Mouse (Mus musculus): ENCODE results near the gene Pars2. TPM values are rescaled to one million over a fixed set of nuclear protein-coding genes. Genes with fewer than 3 reads are reported as not detected.

The Pars2 gene
- total RNA-seq (2021): 1 to 10 TPM; 6.2 to 6.4 TPM

DNA sequence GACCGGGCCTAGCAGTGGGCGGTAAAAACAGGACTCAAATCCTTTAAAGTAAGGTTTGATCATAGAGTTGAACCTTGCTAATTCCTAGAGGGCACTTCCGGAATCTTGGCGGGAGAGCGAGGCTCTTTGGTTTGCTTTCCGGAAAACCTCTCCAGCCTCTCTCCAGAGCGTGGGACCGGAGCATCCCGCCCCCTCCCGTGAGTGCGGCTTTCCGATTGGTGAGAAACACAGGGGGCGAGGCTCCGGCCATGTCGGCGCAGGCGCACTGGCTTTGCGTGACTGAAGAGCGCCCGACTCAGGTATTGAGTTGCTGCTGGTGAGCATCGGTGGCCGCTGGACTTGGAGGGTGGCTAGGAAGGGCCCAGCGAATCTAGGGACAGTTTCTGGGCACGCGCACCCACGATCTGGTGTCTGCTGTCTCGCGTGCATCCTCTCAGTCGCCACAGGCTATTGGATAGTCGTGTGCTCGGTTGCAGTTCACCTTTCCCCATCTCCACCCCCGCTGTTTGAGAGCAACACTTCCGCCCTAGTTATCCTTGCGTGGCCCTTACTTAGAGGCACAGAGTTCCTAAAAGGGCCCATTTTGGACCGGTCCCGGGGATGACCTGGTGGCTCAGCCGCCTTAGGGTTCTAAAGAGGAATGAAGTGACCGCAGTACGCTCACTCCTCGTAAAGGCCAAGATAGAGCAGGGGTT, at the start of gene Pars2:
Gene Pars2, plus strand, starts transcription at position 237 of the 695 bp plus-strand sequence.
- peak; percentile 86 to 93 for DNase-seq (ENCODE audit: extremely low spot score in 1 of 2, low spot score in 1 of 2)

DNA sequence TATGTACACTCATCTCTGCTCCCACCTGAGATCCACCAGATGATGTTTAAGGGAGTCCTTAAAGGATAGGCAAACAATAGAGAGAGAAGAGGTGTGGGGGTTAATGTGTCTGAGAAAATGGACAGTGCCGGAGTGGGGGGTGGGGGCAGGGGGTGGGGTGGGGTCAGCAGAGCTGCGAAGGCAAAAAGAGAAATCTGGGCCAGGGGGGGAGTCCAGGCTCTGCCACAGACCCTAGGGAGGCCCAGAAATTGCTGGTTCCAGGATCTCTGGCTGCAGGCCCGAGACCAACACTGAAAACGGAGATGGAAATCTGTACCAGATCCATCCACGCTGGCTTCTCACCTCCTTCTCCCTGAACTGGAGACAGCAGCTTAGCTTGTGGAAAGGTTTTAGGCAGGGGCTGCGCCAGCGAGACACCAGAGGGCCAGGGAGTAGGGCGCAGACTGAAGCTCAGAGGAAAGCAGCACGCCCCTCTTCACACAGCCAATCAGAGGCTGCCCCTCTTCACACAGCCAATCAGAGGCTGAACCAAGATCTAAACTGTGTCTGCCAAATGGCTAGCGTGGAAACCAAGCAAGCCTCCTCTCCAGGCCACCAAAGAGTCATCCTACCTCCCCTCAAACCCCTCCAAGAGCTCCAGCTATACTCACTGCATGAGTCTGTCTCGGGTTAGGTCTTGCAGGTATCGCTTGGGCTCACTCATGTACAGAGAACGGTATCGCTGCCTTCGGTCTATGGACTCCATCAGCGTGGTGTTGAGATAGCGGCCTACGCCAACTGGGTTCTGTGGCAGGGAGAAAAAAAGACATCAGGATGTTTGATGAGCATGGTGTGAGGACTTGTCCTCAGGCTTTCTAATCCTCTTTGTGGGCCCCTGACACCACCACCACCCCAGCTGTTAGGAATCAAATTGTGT, 44.0 kb upstream of the Pars2 start:
- no peak for DNase-seq (ENCODE audit: extremely low spot score in 1 of 2, low spot score in 1 of 2)

DNA sequence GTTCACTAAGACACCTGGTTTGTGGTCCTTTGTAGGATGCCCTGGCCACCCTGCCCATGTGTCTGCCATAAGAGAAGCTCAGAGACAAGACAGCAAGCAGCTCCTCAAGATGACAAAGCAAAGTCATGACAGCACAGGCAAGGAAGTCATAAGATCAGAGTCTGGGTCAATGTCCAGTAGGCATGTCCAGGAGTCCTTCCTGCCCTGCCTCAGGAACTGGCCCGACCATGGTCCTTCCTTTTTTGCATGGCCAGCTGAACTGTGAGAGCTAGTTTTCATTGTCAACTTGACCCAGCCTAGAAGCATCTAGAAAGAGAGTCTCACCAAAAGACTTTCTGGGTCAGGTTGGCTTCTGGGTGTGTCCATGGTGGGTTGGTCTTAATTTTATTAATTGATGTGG, 43.0 kb upstream of the Pars2 start:
- DNase-seq (ENCODE audit: extremely low spot score in 1 of 2, low spot score in 1 of 2): no peak

DNA sequence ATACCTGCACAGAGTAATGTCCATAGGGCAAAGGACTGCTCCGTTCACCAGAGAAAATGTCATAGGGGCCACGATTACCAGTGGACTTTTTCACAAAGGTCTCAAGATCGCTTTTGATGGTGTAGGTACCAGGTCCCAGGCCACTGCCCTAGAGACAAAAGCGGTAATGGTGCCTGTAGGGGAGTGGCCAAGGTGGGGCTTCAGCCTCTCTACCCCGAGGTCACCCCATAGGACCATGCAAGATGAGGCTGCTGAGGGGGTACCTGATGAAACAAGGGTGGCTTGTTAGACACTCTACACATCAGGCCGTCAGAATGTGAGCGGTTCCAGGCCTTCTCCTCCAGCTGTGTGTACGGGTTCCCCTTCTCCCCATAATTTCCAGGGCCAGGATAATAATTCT, 37.8 kb upstream of the Pars2 start:
- DNase-seq (ENCODE audit: extremely low spot score in 1 of 2, low spot score in 1 of 2): no peak

DNA sequence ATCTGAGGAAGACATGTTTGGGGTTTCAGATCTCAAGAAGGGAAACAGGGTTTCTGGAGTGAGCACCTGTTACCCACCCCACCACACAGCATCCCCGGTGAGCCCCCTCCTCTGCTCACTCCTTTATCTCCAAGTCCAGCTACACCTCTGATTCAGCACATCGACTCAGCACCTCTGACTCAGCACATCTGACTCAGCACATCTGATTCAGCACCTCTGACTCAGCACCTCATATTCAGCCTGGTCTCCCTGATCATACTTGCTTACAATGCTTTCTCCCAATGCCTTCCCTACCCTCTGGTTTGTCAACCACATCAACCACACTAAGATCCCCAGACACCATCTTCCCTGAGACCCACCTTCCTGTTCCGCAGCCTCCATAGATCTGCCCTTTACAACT, 37.3 kb upstream of the Pars2 start:
- DNase-seq (ENCODE audit: extremely low spot score in 1 of 2, low spot score in 1 of 2): no peak

DNA sequence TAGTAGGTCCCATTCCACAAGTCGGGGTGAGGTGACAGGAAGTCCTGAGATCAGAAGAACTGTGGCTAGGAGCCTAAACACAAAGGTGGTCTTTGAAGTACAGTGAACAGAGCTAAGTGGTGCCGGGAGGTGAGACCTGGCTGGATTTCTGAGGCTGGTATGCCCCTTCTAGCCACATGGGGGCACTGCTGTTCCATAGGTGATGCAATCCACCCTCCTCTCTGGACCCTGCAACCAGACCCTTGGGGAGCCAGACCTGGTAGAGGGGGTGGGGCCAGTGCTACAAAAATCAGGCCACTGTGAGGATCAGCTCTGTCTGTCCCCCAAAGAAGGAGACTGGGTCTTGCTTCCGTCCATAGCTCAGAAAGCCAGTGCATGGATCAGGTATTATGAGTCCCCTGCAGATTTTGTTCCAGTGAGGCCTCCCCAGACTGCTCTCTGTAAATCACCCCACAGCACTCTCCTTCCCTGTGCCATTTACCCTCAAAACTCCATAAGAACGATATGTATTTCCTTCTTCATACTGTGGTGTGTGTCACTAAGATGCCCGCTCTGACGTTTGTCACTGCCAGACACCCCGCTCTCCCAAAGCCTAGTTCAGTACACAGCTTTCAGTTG, 36.6 kb upstream of the Pars2 start:
- DNase-seq (ENCODE audit: extremely low spot score in 1 of 2, low spot score in 1 of 2): peak; percentile 78 to 83

DNA sequence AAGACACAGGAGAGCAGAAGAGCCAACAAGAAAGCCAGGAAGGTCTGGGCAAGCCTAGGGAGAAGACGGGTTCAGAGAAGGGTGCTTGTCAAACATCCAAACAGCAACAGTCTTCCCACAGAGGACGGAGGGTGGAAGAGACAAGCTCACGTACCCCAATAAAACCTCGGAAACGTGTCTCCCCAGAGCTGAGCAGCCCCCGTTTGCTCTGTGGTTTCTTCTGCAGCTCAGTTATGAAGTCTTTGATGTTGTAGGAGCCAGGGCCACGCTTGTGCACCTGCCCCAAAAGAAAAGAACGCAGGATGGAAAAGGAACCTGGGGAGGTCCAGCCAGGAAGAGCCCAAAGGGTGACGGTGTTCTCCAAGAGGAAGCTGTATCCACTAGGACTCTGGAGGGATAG, 36.0 kb upstream of the Pars2 start:
- DNase-seq (ENCODE audit: extremely low spot score in 1 of 2, low spot score in 1 of 2): no peak

DNA sequence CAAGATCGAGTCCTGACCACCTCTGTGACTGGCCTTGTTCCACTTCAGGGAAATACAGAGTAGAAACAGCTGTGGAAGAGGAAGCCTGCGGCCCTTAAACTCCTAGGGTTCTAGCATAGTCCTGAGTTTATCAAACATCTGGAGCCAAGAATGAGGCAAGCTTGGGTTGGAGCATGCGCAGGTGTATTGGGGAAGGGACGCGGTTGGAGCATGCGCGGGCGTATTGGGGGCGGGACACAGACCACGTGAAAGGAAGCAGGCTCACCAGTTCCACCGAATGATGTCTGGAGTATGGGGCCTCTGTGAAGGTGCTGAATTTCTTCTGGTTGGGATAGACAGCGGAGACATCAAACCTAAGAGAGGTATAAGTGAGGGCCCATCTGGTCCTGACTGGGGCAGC, 35.2 kb upstream of the Pars2 start:
- DNase-seq (ENCODE audit: extremely low spot score in 1 of 2, low spot score in 1 of 2): no peak

DNA sequence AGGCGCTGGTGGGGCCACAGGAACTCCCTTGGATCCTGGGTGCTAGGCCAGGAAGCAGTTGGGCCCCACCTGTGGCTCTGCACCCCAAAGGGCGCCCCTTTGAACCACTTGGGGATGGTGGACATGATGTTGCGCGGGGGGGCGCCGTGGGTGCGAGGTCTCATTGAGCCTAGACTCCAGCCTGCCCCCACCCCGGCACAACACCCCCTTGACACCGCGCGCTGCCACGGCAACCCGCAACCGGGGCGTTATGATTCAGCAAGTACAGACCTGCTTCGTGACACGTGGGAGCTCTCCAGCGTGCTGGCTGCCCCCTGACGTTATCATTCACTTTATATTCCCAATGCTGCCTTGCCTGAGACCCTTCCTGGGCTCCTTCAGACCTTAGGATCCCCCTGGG, 33.8 kb upstream of the Pars2 start, which contains the start of gene Lexm:
Gene Lexm, minus strand, starts transcription at position 186 of the 400 bp plus-strand sequence.
- DNase-seq (ENCODE audit: extremely low spot score in 1 of 2, low spot score in 1 of 2): no peak

DNA sequence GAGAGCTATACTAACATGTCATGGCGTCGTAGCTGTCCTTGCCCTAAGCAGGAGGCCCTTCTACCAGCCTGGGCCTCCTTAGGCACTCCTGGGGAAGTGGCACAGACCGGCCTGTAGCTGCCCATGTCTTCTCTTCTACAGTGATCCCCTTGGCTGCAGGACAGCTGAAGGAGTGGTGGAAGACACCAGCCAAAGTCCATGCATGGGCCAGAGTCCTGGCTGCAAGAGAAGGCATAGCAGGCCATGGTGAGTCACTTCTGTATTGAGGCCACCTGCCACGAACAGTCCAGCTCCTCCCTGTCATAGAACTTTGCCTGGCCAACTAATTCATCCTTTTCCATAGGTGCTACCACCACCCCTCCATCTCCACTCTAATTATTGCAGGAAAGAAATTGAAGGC, 32.0 kb upstream of the Pars2 start:
- no peak for DNase-seq (ENCODE audit: extremely low spot score in 1 of 2, low spot score in 1 of 2)

DNA sequence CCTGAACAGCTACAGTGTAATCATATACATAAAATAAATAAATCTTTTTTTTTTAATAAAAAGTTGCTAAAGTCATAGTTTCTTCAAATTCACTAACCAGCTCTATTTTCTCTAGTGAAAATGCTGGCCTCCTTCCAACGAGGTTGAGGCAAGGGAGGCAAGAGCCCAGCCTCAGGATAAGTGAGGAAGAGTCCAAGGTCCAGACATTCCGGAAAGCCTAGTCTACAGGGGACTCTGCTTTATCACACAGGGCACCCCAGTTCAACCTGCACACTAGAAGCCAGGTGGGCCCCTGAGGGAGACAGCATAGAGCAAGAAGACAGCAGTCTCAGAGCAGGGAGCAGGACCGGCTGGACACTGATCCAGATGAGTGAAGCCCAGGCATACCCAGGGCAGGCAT, 29.4 kb upstream of the Pars2 start:
- DNase-seq (ENCODE audit: extremely low spot score in 1 of 2, low spot score in 1 of 2): no peak

DNA sequence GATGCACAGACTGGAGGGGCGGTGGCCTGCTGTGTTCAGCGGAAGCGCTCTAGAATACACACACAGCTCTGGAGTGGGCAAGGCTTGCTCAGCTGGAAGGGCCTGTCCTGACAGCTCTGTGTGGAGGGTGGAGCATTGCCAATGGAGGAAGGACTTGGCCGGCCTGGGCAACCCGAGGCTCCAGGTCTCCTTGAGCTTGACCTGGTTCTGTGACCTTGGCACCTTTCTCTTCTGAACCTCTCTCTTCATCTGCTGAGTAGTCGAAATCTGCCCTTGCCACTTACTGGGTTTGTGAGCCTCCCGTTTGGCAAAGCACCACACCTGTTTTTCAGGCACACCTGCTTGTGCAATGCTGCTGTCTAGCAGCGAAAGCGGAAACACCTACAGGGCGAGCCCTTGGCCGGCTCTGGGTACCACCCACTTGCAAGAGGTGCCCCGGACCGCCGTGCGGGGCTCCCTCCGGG, 28.8 kb upstream of the Pars2 start, which contains the start of gene Ttc22:
Gene Ttc22, plus strand, starts transcription at position 403 of the 464 bp plus-strand sequence.
- DNase-seq (ENCODE audit: extremely low spot score in 1 of 2, low spot score in 1 of 2): no peak

DNA sequence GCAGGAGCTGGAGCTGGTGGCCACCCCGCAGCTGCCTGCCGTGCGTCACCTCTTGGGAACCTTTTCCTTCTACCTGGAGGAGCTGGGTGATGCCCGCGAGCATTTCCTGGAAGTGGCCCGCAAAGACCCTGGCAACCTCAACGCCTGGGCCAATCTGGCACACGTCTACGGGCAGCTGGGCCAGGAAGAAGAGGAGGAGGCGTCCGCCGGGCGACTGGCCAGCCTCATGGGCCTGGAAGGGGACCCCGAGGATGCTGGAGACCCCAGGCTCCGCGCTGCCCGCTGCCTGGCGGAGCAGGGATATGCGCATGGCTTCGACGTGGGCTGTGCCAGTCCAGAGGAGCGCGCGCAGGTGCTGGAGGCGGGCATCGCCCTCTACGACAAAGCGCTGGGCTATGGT, 28.2 kb upstream of the Pars2 start:
- DNase-seq (ENCODE audit: extremely low spot score in 1 of 2, low spot score in 1 of 2): no peak

DNA sequence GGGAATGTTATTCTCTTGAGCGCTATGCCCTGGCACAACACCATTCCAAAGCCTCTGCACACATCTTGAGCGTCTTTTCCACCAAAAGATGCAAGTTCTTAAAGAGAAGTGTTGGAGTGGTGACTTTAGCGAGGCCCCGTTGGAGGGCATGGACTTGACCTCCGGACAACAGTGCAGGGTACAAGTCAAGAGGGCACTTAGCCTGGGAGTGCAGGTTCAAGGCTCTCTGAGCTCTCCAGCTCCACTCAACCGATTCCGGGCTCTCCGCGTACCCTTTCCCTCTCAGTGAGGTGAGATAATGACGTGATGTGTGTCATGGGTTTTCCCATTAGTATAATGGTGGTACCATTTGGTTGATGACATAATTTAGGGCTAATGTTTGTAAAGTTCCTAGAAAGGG, 26.6 kb upstream of the Pars2 start:
- DNase-seq (ENCODE audit: extremely low spot score in 1 of 2, low spot score in 1 of 2): no peak

DNA sequence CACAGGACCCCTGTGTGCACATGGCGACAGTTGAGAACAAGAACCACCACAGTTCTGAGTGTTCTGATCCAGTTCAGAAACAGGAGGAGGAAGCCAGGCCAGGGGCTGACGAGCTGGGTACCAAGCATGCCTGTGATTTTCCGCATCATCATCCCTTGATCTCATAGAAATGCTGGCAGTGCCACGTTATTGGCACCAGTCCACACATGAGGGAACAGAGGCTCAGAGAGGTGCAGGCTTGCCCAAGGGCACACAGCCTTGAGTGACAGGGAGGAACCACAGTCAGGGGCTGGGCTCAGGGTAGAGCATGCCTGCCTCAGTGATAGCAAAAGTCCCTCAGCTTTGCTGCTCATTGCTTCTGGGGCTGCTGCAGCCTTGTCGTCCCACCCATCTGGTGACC, 23.1 kb upstream of the Pars2 start:
- DNase-seq (ENCODE audit: extremely low spot score in 1 of 2, low spot score in 1 of 2): no peak

DNA sequence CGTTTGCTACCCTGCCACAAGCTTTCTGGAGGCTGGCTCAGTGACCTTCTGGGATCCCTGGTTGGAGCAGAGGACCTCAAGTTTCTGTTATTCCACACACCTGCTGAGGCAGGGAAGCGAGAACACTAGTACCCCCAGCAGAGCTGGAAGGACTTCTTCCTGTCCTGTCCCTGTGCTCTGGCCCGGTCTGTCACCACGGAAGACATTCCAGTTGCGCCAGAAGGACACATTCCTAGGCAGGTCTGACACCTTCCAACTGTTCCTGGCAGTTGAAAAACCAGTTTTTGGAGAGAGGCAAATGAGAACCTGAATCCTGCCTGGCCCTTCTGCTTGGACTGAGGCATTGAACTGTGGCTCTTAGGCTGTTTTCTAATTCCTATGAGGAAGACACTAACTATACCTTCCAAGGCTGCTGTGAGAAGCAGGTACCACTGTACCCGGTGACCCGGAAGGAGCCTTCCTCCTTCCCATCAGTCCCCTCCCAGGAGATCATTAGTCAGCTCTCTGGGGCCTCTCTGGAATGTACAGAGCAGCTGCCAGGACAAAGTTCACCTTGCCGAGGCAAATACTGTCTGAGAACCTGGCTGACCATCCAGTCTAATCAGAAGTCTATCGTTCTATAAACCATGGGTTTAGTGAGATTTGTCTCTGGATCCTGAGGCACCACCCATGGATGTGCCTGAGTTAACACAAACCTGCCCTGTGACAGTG, 22.1 kb upstream of the Pars2 start:
- no peak for DNase-seq (ENCODE audit: extremely low spot score in 1 of 2, low spot score in 1 of 2)

DNA sequence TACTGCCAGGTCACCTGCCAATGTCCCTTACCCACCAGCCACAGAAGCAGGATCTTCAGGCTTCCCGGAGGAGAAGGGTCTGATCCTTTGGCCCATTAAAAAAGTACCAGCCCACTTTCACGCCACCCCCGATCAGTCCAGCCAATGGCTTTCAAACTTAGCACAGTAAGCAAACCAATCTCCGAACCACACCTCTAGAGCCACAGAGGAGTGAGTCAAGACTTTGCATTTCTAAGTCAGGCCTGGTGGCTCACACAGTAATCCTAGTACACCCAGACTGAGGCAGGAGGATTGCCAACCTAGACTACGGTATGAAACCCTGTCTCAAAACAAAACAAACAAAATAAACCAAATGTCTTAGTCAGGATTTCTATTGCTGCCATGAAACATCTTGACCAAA, 21.5 kb upstream of the Pars2 start:
- no peak for DNase-seq (ENCODE audit: extremely low spot score in 1 of 2, low spot score in 1 of 2)

DNA sequence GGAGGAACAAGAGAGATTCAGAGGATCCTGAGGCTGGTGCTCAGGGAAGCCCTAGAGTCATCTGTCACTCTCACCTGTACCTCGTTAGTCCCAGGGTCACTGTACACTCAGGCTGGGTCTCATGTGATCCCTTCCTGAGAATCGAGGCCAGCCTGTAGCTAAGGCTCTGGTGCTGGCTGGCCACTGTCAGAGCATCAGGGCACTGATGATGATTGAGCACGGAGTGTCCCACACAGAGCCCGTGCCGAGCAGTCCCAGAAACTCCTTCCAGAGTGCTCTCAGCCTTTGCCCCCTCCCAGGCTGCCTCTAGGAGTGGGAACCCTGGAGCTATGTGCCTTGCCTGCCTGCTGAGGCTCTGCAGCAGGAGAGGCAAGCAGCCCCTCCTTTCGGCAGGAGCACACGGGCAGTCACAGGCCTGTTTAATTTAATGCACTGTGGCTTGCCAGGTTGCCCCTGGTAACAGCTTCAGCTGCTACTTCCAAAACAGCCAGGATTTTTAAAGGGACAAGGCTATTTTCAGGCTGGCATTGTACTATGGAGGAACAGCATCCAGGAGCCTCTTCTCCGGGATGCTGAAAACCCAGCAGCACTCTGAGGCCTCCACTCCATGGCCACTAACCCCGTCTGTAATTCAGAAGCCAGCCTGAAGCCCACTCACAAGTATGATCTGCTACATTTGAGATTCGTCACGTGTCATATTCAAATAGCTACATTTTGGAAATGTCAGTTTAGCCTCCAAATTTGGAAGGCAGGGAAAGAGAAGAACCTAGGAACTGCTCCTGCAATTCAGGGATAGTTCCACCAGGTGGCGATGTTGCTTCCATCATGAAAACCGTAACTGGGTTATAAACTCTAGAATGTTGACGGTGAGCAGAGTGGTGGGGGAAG, 20.3 kb upstream of the Pars2 start:
- DNase-seq (ENCODE audit: extremely low spot score in 1 of 2, low spot score in 1 of 2): peak; percentile 79 to 90

DNA sequence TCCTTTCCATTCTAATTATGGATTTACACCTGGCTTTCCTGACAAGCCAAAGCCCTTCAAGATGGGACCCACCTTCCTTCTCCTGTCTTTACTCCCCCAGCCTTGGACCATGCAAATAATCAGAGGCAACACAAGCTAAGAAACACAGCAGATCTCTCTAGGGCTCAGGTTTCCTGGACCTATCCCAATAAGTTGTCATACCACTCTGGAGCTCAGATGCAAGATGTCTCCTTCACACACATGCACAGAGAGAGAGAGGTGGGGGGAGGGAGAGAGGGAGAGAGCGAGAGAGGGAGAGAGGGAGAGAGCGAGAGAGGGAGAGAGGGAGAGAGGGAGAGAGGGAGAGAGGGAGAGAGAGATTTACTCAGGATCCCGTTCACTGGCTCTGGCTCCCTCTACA, 18.6 kb upstream of the Pars2 start:
- no peak for DNase-seq (ENCODE audit: extremely low spot score in 1 of 2, low spot score in 1 of 2)
